Mouse (Mus musculus) ES-CJ7 (cell line): Measurements from ENCODE around the gene Gm960.
A peak's percentile ranks its signal among the peaks of the same experiment; 100 is the strongest.

Experiments used
- DNase-seq: peaks from one replicate; pipeline ENCODE4 v3.0.0; 2011; ENCODE audit warnings: low read depth, low spot score

The Gm960 gene

DNA sequence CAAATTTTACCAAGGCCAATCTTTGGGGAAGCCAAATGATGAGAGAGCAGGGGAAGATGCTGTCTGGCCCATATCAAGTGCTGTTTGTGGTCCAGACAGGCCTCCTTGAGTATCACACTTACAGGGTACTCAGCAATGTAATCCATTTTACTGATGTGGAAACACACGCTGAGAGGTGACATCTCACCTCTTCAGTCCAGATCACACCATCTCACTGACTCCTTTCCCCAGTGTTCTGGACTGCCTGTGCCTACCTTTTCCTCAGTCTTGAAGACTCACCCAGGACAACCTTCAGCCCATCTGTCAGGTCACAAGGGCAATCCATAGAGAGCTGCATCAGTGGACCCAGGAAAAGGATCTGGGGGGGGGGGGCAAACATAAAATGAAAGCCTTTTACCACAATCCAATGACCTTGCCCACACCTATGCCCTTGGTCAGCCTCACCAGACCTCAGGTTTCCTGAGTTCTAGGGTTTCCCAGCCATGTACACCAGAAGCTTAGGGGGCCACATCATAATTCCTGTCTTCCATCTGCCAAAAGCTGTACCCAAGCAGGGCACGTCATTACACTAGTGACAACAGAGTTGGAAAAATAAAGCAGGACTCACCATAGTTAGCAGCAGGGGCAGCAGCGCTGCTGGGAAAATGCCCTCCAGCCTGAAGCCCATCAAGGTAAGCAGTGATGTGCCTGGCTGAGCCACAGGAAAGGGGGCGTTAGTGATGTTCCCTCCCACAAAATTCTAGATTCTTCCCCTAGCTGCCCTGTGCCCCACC, 73.9 kb downstream of the Gm960 start:
- DNase-seq: peak; percentile 48

DNA sequence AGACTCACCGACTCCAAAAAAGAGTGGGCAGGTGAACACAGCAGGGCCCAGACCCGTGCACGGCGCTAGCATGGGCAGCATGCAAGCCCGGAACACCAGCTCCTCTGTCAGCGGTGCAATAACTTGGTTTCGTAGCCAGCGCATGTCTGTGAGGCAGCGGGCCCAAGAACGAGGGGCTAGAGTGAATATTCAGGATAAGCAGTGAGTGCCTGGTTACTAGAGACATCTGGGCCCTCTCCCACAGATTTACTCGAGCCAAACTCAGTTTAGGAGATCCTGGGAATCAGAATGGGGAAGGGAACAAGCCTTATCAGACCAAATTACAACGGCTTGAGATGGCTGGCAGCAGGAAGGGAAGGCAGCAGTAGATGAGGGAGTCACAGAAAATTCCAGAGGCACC, 74.5 kb downstream of the Gm960 start:
- no peak for DNase-seq

DNA sequence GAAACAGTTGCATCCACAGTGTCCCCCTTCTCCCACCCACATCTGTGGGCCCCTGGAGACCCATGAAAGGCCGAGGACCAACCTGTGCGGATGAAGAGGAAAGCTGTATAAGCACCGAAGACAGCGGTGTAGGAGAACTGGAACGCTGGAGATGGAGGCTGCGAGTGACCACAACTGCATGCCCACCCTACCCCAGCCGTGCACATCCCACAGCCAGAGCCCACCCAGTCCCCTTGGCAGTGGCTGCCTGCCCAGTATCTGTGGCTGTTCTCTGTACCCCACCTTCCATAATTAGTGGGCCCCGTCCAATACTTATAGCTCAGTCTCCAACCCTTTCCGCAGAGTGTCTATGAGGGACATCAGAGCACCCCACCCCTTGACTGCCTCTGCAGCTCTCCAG, 75.0 kb downstream of the Gm960 start:
- no peak for DNase-seq

DNA sequence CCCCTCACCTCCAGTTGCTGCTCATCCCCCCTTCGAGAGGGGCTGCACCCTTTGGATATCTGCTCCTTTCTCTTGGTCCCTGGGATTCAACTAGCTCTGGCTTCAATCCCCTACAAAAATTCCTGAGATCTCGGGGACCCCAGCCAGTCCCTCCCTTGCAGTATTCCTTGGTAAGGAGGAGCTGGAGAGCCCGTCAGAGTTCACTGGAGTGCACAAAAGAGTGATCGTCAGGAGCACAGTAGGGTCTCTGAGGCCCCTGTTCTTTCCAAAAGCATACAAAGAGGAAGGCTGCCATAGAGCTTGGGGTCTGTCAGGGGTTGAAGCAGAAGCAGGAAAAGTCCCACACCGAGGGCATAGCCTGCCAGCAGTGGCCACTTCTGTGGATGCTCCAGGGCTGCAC, 75.7 kb downstream of the Gm960 start:
- no peak for DNase-seq

DNA sequence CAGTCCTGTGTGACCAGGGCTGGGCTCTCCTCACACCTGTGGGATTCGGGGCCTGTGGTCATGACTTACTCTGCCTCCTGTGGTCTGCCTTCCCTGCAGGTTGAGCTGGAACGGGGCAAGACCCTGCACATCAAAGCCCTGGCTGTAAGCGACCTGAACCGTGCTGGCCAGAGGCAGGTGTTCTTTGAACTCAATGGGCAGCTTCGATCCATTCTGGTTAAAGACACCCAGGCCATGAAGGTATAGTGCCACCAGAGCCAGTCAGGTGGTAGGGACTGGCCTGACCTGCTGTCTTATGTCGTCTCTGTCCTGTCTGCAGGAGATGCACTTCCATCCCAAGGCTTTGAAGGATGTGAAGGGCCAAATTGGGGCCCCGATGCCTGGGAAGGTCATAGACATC, 77.7 kb downstream of the Gm960 start:
- no peak for DNase-seq

DNA sequence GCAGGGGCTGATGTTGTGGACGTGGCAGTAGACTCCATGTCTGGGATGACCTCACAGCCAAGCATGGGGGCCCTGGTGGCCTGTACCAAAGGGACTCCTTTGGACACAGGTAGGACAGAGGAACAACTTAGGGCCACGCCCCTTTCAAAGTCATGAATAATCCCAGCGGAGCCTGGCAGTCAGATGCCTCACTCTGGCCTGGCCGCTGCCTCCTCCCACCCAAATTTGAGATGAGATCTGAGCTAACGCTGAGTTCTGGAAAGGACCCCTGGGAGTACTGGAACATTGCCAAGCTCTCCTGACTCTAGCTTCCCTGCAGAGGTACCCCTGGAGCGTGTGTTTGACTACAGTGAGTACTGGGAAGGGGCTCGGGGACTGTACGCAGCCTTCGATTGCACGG, 79.0 kb downstream of the Gm960 start:
- no peak for DNase-seq

DNA sequence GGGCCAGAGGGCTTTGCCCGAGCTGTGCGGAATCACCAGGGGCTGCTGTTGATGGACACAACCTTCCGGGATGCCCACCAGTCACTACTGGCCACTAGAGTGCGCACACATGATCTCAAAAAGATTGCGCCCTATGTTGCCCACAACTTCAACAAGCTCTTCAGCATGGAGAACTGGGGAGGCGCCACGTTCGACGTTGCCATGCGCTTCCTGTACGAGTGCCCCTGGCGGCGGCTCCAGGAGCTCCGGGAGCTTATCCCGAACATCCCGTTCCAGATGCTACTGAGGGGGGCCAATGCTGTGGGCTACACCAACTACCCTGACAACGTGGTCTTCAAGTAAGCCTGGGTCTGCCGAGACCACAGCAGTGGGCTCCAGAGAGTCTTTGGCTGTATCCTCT, 80.3 kb downstream of the Gm960 start:
- DNase-seq: peak; percentile 73

DNA sequence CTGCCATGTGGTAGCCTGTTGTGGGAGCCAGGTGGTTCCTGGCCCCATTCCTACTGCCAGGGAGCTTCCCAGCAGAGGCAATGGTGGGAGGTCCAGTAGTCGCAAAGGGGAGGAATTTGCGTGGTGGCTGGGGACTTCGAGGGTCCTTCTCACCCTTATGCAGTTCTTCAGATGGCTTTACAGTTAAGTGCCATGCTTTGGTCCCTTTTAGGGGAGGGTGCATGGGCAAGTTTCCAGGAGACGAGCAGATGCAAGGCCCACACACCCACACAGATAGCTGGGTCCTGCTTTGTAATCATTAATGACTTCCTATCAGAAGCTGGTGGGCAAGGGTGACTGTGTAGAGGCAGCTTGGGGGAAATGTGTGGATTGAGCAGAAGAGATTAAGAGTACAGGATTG, 81.9 kb downstream of the Gm960 start:
- no peak for DNase-seq

DNA sequence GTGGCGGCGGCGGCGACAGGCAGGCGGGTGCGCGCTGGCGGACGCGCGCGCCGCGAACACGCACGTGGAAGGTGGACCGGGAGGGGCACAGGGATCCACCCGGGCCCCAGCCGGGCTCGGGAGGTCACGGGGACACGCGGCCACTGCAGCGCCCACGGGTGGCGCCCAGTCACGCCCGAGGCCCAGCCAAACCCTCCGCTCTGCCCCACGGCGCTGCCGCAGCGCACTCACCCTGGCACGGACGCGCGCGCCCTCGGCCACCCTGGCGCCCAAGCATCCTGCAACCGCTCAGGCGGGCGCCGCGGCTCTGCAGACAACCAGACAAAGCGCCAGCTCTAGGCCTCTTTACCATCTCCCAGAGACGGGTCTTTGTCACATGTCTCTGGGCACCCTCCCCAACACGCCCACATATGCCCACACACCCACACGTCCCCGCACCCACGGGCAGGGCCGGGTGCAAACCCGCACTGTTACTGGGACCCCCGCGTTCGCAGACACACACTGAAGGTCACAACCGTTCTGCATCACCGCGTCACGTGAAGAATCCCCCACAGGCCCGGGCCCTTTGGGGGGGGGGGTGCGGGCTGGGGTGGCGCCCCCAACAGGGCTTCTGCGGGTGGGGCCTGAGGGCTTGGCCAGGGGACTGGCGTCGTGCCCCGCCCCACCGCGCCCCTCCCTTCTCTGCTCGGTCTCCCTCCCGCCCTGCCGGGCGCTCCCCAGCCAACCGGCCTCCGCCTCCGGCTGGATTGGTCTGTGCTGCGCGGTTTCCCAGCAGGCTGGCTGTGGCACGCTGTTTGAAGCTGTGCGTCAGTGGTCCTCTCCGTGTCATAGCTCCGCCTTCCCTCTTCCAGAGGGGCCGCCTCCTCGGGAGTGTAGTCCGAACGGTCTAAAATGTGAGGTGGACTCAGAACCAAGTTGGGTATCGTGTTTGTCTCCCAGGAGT, 83.0 kb downstream of the Gm960 start, which contains the start of gene Lrfn4:
Gene Lrfn4 (minus strand): TSS at position 517 of the 943 bp plus-strand sequence.
- DNase-seq: peak; percentile 90

DNA sequence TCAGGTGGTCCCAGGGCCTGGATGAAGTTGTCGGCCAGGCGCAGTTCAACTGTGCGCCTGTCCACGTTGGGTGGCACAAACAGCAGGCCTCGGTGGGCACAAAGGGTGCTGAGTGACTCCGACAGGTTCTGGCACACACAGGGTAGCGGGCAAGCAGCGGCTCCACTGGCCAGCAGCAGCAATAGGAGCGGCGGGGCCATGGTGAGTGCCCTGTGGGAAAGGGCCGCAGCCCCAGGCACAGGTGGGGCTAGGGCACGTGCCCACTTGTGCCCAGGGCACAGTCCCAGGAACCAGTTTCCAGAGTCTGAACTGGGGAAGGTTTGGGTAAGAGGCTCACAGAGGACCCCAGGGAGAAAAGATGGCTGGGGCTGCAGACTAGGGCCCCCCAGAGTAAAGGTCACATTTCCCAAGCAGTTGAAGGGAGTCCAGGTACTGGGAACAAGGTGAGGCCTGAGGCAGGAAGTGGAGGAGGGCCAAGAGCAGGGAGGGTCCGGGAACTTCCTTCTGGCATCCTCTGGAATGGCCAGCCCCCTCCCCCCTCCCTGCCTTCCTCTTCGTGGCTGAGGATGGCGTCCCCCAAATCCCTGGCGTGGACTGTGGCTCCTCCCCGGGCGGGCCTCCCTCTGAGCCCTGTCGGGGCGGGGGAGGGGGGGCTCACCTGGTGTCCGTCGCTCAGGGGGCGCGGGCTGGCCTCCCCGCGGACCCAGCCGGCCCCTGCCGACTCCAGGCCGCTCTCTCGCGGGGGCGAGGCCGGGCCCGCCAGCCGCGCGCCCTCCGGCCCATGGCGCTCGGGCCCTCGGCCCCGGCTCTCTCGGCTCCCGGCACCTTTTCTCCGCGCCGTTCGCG, 83.9 kb downstream of the Gm960 start:
- peak; percentile 44 for DNase-seq

DNA sequence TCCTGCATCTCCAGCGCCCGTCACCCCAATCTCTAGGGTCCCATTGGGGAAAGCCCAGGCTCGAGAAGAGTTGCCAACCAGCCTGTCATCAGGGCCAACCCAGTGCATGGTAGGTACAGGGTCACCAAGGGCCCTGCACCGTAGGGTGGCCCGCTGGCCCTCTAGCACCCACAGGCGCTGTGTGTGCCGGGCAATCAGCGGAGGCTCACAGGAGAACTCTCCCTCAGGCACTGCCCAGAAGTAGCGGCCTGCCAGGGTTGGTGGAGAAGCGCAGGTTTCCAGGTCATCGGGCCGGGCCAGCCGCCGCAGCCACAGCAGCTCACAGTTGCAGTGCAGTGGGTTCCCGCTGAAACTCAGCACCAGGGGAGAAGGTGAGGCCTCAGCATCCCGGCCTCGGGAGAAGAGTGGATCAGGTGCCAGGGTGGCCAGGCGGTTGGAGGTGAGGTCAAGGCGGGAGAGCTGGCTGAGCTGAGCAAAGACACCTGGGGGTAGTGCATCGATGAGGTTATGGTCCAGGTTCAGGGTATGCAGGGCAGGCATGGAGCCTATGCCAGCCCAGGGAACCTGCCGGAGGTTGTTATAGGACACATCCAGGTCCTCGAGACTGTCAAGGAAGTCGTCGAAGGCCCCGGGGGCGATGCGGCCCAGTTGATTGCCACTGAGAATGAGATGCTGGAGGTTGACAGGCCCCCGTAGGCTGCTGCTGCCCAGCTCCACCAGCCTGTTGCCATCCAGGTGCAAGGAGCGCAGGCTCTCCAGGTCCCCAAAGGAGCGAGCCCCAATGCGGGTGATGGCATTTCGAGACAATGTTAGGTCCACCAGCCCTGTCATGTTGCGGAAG, 84.8 kb downstream of the Gm960 start:
- no peak for DNase-seq

DNA sequence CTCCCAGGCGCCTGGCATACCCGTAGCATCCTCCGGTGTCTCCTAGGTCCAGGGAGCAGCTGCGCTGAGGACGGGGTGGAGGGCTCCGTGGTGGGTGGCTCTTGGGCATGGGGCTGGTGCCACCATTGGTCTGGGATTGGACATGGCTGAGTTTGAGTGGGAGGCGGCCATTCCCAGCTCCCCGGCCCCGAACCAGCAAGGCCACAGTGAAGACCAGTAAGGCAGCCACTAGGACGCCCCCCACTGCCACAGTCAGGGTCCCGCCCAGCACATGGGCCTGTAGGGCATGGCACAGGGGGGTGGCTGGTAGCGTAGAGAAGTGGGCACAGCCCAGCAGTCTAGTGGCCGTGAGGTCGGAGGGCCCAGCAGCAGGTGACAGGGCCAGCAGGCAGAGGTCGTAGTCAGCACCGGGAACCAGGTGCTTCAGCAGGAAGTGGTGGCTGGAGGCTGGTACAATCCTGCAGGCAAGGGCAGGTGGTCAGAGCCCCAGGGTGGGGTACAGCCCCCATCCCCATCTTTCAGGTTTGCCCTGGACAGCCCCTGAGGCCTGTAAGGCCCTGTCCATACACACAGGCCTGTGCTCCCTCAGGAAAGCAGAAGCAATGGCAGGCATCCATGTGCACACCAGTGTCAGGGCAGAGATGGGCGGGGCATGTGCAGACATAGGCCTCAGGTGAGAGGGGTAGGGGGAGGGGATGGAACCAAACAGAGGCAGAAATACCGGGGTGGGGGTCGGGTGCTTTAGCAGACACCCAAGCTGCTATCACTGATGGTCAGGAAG, 86.1 kb downstream of the Gm960 start:
- no peak for DNase-seq

DNA sequence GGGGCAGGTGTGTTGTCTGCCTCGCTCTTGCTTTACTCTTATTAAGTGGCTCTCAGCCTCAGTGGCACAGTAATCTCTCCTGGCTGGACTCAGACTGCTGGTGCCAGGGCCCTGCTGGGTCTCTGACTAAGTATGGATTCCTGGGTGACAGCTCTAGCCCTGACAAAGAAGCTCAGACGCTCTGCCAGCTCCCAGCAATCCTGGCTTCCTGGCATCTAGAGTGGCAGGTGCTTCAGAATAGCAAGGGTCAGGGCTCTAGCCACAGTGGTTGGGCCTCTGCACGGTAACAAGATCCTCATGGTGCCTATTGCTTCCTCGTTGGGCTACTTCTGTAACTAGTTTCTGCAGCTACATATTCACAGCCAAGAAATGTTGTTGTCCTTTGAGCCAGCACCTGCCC, 88.4 kb downstream of the Gm960 start:
- DNase-seq: no peak

DNA sequence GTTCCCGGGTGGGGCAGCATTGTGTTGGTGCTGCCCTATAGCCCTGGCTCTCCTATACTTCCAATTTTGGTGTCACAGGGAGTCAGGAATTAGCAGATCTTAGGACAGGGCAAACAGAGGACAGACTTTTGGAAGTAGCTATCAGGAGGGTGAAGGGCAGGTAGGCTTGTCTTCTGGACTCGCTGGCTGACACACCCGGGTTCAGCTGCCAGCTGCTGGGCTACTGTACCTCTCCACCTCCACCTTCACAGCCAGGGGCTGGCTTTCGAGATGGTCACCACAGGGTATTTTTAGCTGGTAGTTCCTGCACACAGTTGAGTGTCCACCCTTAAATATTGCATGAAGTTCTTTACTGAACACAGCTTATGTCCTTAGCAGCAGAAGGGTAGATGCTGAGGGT, 90.0 kb downstream of the Gm960 start:
- DNase-seq: no peak

DNA sequence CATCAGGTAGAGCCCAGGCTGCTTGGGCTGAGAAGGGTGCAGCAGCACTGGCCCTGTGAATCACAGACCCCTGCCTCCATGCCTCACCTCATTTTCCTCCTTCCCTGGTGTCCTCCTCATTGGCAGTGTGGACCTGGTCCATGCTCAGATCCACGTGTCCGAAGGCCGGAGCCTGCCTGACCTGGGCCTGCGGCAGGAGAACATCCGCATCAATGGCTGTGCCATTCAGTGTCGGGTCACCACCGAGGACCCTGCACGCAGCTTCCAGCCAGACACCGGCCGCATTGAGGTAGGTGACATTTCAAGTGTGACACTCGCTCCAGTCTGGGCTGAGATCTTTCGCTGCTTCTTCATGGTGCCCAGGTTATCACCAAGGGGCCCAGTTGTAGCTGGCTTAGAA, 91.1 kb downstream of the Gm960 start:
- DNase-seq: no peak

DNA sequence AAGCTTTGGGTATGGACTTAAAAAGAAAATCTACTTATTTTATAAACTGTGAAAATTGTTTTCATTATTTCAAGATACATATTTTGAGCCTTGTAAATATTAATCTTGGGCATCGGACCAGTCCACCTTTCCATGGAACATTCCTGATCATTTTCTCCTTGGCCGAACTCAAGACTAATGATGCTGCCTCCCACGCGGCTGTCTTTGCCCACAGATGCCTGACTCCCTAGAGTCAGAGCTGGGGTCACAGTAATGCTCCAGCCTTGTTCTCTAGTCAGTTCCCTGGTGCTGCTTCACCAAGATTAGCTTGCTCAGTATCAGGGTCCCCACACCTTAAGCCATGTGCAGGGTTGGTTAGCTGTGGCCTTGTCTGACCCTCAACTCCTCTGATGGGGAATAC, 92.8 kb downstream of the Gm960 start:
- DNase-seq: no peak

DNA sequence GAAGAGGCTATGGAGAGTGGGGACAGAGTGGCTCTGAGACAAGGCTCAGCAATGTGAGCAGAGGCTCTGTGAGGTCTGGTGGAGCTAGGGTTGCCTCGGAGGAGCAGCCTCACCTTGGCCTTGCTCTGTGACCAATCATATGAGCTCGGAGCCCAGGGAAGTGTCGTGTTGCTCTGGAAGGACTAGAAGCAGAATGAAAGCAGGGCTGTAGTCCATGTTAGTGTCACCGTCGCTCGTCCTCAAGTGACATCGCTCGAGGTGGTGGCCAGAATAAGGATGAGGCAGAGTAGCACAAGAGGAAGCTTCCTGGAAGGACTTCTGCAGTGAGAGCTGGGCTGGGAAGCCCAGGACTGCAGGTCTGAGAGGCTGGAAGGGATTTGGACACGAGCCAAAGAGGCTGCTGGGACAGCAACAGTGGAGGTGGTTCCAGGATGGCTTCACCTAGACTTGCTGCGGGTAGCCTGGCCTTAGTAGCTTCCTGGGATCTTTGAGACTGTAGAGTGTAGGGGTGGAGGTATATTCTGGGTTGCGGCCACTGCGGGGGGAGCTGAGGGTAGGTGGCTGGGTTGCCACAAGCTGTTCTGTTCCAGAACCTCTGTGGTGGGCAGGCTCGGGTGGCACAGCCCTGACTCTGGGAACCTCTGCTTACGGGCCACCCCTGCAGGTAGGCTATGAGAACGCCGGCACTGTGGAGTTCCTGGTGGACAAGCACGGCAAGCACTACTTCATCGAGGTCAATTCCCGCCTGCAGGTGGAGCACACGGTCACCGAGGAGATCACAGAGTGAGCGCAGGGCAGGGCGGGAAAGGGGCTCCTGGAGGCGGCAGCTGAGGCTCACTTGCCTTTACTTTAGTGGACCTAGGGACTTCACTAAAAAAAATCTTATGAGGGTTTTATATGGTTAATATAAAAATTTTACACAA, 94.4 kb downstream of the Gm960 start:
- DNase-seq: peak; percentile 89

DNA sequence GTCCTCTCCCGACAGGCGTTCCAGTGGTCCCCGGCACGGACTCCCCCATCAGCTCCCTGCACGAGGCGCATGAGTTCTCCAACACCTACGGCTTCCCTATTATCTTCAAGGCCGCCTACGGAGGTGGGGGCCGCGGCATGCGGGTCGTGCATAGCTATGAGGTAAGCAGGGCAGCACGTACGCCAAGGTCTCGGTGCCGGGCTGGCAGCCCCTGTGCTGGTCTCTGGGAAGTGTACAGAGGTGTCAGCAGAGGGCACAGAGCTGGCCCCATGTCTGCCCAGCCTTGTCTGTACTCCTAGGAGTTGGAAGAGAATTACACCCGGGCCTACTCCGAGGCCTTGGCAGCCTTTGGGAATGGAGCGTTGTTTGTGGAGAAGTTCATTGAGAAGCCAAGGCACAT, 96.0 kb downstream of the Gm960 start:
- no peak for DNase-seq

DNA sequence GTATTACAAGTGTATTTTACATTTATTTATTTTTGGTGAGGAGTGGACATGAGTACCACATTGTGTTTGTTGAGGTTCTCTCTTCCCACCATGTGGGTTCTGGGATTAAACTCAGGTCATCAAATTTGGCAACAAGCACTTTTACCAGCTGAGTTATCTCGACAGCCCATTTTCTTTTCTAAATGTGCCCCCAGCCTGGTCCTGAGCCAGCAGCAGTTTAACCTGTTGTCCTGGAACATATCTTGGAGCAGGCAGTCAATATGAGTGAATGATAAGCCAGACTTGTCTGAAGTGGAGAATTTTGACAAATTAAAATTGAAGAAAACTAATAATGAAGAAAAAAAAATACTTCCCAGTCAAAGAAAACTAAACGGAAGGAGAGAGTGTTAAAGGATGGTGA, 102.4 kb downstream of the Gm960 start:
- no peak for DNase-seq
